Mouse (Mus musculus) liver, embryonic 18 days (tissue): Measurements from ENCODE around the gene Rhox3e. TPM values are rescaled to one million over a fixed set of nuclear protein-coding genes. Genes with fewer than 3 reads are reported as not detected.

ENCODE experiments used
- polyA plus RNA-seq: library from polyadenylated mRNA; depleted of rRNA; stranded (reverse); fragments of >200 nt; gene quantifications from 2 replicates; pipeline ENCODE4 v1.2.3, GENCODE M21; 2012; rRNA removed

The Rhox3e gene
- not detected in 2 replicates for polyA plus RNA-seq

GRCm38 (mm10) chrX:37541719-37542118 lies at the start of gene Rhox3e:
Gene Rhox3e, plus strand, starts transcription at chrX:37542019.

GRCm38 (mm10) chrX:37514059-37514458 lies 27.8 kb upstream of the Rhox3e start, which contains the start of gene Rhox4d:
Gene Rhox4d, plus strand, starts transcription at chrX:37514359.

GRCm38 (mm10) chrX:37530152-37530551 lies 11.7 kb upstream of the Rhox3e start, which contains the start of gene Rhox2e:
Gene Rhox2e, plus strand, starts transcription at chrX:37530452.

GRCm38 (mm10) chrX:37557112-37557511 lies 15.3 kb downstream of the Rhox3e start, which contains the start of gene Rhox4e:
Gene Rhox4e, plus strand, starts transcription at chrX:37557412.

GRCm38 (mm10) chrX:37571105-37571504 lies 29.3 kb downstream of the Rhox3e start, which contains the start of gene Rhox2f:
Gene Rhox2f, plus strand, starts transcription at chrX:37571405.

GRCm38 (mm10) chrX:37580692-37581091 lies 38.9 kb downstream of the Rhox3e start, which contains the start of gene Rhox3f:
Gene Rhox3f, plus strand, starts transcription at chrX:37580992.

Other genes with a start within 250 kb of the Rhox3e start
- gene Rhox3a2, start 162.0 kb upstream of the Rhox3e start, polyA plus RNA-seq, result not detected in 2 replicates
- not detected in 2 replicates for gene Rhox4a2, start 151.2 kb upstream of the Rhox3e start, polyA plus RNA-seq
- not detected in 2 replicates for gene Rhox2b, start 130.0 kb upstream of the Rhox3e start, polyA plus RNA-seq
- gene Rhox4b, start 109.5 kb upstream of the Rhox3e start, polyA plus RNA-seq, result not detected in 2 replicates
- not detected in 2 replicates for gene Rhox2c, start 88.3 kb upstream of the Rhox3e start, polyA plus RNA-seq
- not detected in 2 replicates for gene Rhox3c, start 83.4 kb upstream of the Rhox3e start, polyA plus RNA-seq
- not detected in 2 replicates for gene Rhox4c, start 61.7 kb upstream of the Rhox3e start, polyA plus RNA-seq
- not detected in 2 replicates for gene Rhox2d, start 48.6 kb upstream of the Rhox3e start, polyA plus RNA-seq
- gene Rhox4d, start 27.7 kb upstream of the Rhox3e start, polyA plus RNA-seq, result not detected in 2 replicates
- not detected in 2 replicates for gene Rhox2e, start 11.6 kb upstream of the Rhox3e start, polyA plus RNA-seq
- not detected in 2 replicates for gene Rhox4e, start 15.4 kb downstream of the Rhox3e start, polyA plus RNA-seq
- not detected in 2 replicates for gene Rhox2f, start 29.4 kb downstream of the Rhox3e start, polyA plus RNA-seq
- not detected in 2 replicates for gene Rhox3f, start 39.0 kb downstream of the Rhox3e start, polyA plus RNA-seq
- gene Rhox4f, start 65.7 kb downstream of the Rhox3e start, polyA plus RNA-seq, result not detected in 2 replicates
- gene Rhox3g, start 86.6 kb downstream of the Rhox3e start, polyA plus RNA-seq, result not detected in 2 replicates
- gene Rhox2g, start 101.5 kb downstream of the Rhox3e start, polyA plus RNA-seq, result not detected in 2 replicates
- not detected in 2 replicates for gene Rhox4g, start 109.3 kb downstream of the Rhox3e start, polyA plus RNA-seq
- gene Rhox3h, start 126.7 kb downstream of the Rhox3e start, polyA plus RNA-seq, result not detected in 2 replicates
- not detected in 2 replicates for gene Rhox2h, start 131.3 kb downstream of the Rhox3e start, polyA plus RNA-seq